Comparison of ENCODE assay signal across 13 mouse cellular contexts in genomic region chr12:38579191-38579817, GRCm38 (mm10).
DNase-seq lines count a peak whose midpoint lies in the region; ATAC-seq and TF ChIP-seq lines count a peak whose summit lies in the region.
"Had no signal": no experiment of that assay in that cellular context is flagged by ENCODE, and none has a peak within 500 bp of the region (broad histone marks: within the 10 kb centered on the region; RNA-seq: fewer than 3 reads in every experiment).

No protein-coding gene starts in this region.

- intact Hi-C loops in heart, adult 2 months (cut with DNase I) = no loop called here

- WGBS in heart, embryonic 10.5 days = 70% methylated on average over 5 of the region's 5 CpGs
- 43% methylated on average over 5 of the region's 5 CpGs for WGBS in heart, adult 2 months
- 23% methylated on average over 5 of the region's 5 CpGs for WGBS in midbrain, postnatal 0 days
- 51% methylated on average over 5 of the region's 5 CpGs for WGBS in midbrain, embryonic 11.5 days
- WGBS in forebrain, embryonic 14.5 days = 29% methylated on average over 5 of the region's 5 CpGs
- 55% methylated on average over 5 of the region's 5 CpGs for WGBS in intestine, embryonic 16.5 days

- no peak overlapping the region for H3K27ac ChIP-seq in heart, embryonic 10.5 days
- H3K27ac ChIP-seq in heart, adult 2 months = no peak overlapping the region
- no peak overlapping the region for H3K27ac ChIP-seq in midbrain, postnatal 0 days (ENCODE audit: low read depth, low read length)
- H3K27ac ChIP-seq in midbrain, embryonic 11.5 days (ENCODE audit: low read depth, low read length) = no peak overlapping the region
- no peak overlapping the region for H3K27ac ChIP-seq in forebrain, embryonic 14.5 days (ENCODE audit: low read depth, low read length)
- no peak overlapping the region for H3K27ac ChIP-seq in intestine, embryonic 16.5 days (ENCODE audit: low read length)
- H3K27ac ChIP-seq: heart, embryonic 13.5 days; hindbrain, embryonic 12.5 days; neural tube, embryonic 13.5 days had no signal

- H3K4me1 ChIP-seq in heart, embryonic 10.5 days = no peaks in the 10 kb centered on the region
- no peaks in the 10 kb centered on the region for H3K4me1 ChIP-seq in heart, adult 2 months (ENCODE audit: control insufficient read depth, insufficient read depth, low read length)
- no peaks in the 10 kb centered on the region for H3K4me1 ChIP-seq in midbrain, postnatal 0 days (ENCODE audit: insufficient read depth, low read length)
- H3K4me1 ChIP-seq in midbrain, embryonic 11.5 days (ENCODE audit: control insufficient read depth, insufficient read depth, low read length) = no peaks in the 10 kb centered on the region
- peaks cover 3% of the 10 kb centered on the region; the same call in 1 of the 2 replicates for H3K4me1 ChIP-seq in forebrain, embryonic 14.5 days (ENCODE audit: control insufficient read depth, insufficient read depth, low read length)
- no peaks in the 10 kb centered on the region for H3K4me1 ChIP-seq in intestine, embryonic 16.5 days (ENCODE audit: control insufficient read depth, insufficient read depth, low read length)
- H3K4me1 ChIP-seq: neural tube, embryonic 13.5 days had no signal

- no peak overlapping the region for H3K4me3 ChIP-seq in heart, embryonic 10.5 days
- no peak overlapping the region for H3K4me3 ChIP-seq in heart, adult 2 months
- no peak overlapping the region for H3K4me3 ChIP-seq in midbrain, postnatal 0 days (ENCODE audit: low read depth, low read length)
- no peak overlapping the region for H3K4me3 ChIP-seq in midbrain, embryonic 11.5 days (ENCODE audit: low read depth, low read length)
- H3K4me3 ChIP-seq in forebrain, embryonic 14.5 days (ENCODE audit: low read depth, low read length) = no peak overlapping the region
- no peak overlapping the region for H3K4me3 ChIP-seq in intestine, embryonic 16.5 days (ENCODE audit: low read length)
- H3K4me3 ChIP-seq: heart, embryonic 13.5 days; hindbrain, embryonic 12.5 days; neural tube, embryonic 13.5 days had no signal

- TF ChIP-seq POLR2A in heart, adult 2 months (IDR thresholded peaks at IDR 0.05; ENCODE audit: insufficient read depth, low read depth, low read length) = no peak

- no peak; the same call in 1 of the 2 replicates for ATAC-seq in midbrain, postnatal 0 days (ENCODE audit: low FRiP score)
- ATAC-seq in midbrain, embryonic 11.5 days (ENCODE audit: low FRiP score) = no peak
- peak; percentile 68 for ATAC-seq in forebrain, embryonic 14.5 days
- no peak for ATAC-seq in intestine, embryonic 16.5 days

- no peak for TF ChIP-seq CTCF in heart, adult 2 months (IDR thresholded peaks at IDR 0.05)
- TF ChIP-seq CTCF in midbrain, postnatal 0 days (IDR thresholded peaks at IDR 0.05) = no peak

- no peaks in the 10 kb centered on the region for H3K79me2 ChIP-seq in heart, adult 2 months (replicated peaks; ENCODE audit: control insufficient read depth, insufficient read depth, low read length)

- peak; percentile 59 for DNase-seq in heart, embryonic 10.5 days (ENCODE audit: low spot score)
- no peak for DNase-seq in heart, adult 2 months
- peak; percentile 59 for DNase-seq in midbrain, postnatal 0 days (ENCODE audit: low spot score)
- no peak for DNase-seq in midbrain, embryonic 11.5 days (ENCODE audit: low spot score, missing footprints)
- DNase-seq in forebrain, embryonic 14.5 days (ENCODE audit: low spot score) = peak; percentile 67
- DNase-seq in kidney, postnatal 14 days = no peak
- DNase-seq: kidney, adult 8-10 months had no signal

- no peak overlapping the region for H3K9ac ChIP-seq in heart, adult 2 months (ENCODE audit: low read depth, low read length)
- no peak overlapping the region for H3K9ac ChIP-seq in midbrain, postnatal 0 days (replicated peaks; ENCODE audit: low read length, poor library complexity, severe bottlenecking)
- H3K9ac ChIP-seq in midbrain, embryonic 11.5 days (ENCODE audit: low read length) = no peak overlapping the region
- H3K9ac ChIP-seq in forebrain, embryonic 14.5 days (ENCODE audit: low read length) = no peak overlapping the region
- no peak overlapping the region for H3K9ac ChIP-seq in intestine, embryonic 16.5 days (ENCODE audit: low read depth, low read length)
- H3K9ac ChIP-seq: heart, embryonic 13.5 days; hindbrain, embryonic 12.5 days; neural tube, embryonic 13.5 days had no signal

- no peaks in the 10 kb centered on the region for H3K36me3 ChIP-seq in heart, embryonic 10.5 days
- no peaks in the 10 kb centered on the region for H3K36me3 ChIP-seq in heart, adult 2 months (ENCODE audit: control insufficient read depth, insufficient read depth, low read length)
- no peaks in the 10 kb centered on the region for H3K36me3 ChIP-seq in midbrain, postnatal 0 days (ENCODE audit: insufficient read depth, low read length)
- no peaks in the 10 kb centered on the region for H3K36me3 ChIP-seq in midbrain, embryonic 11.5 days (ENCODE audit: control insufficient read depth, insufficient read depth, low read length)
- no peaks in the 10 kb centered on the region for H3K36me3 ChIP-seq in forebrain, embryonic 14.5 days (ENCODE audit: control insufficient read depth, insufficient read depth, low read length)
- H3K36me3 ChIP-seq in intestine, embryonic 16.5 days (ENCODE audit: control insufficient read depth, insufficient read depth, low read length) = no peaks in the 10 kb centered on the region
- H3K36me3 ChIP-seq: G1E; heart, embryonic 13.5 days; hindbrain, embryonic 12.5 days; neural tube, embryonic 13.5 days had no signal

- no peaks in the 10 kb centered on the region for H3K9me3 ChIP-seq in heart, embryonic 10.5 days
- no peaks in the 10 kb centered on the region for H3K9me3 ChIP-seq in midbrain, postnatal 0 days (ENCODE audit: low read length)
- no peaks in the 10 kb centered on the region for H3K9me3 ChIP-seq in midbrain, embryonic 11.5 days (ENCODE audit: control insufficient read depth, low read length)
- no peaks in the 10 kb centered on the region for H3K9me3 ChIP-seq in forebrain, embryonic 14.5 days (replicated peaks; ENCODE audit: control insufficient read depth, low read length)
- no peaks in the 10 kb centered on the region for H3K9me3 ChIP-seq in intestine, embryonic 16.5 days (ENCODE audit: control insufficient read depth, low read length)
- H3K9me3 ChIP-seq: G1E; heart, embryonic 13.5 days; hindbrain, embryonic 12.5 days; neural tube, embryonic 13.5 days had no signal

- no peak overlapping the region for H3K4me2 ChIP-seq in midbrain, postnatal 0 days (ENCODE audit: low read depth, low read length, poor library complexity, severe bottlenecking)
- no peak overlapping the region for H3K4me2 ChIP-seq in midbrain, embryonic 11.5 days
- H3K4me2 ChIP-seq in forebrain, embryonic 14.5 days (ENCODE audit: low read length) = no peak overlapping the region
- no peak overlapping the region for H3K4me2 ChIP-seq in intestine, embryonic 16.5 days (ENCODE audit: low read depth, low read length)
- H3K4me2 ChIP-seq: heart, embryonic 13.5 days; hindbrain, embryonic 12.5 days; liver, embryonic 11.5 days; neural tube, embryonic 13.5 days had no signal

- TF ChIP-seq EP300 in heart, adult 2 months (IDR thresholded peaks at IDR 0.05; ENCODE audit: insufficient read depth, low read depth, low read length) = no peak

- no peaks in the 10 kb centered on the region for H3K27me3 ChIP-seq in heart, embryonic 10.5 days (ENCODE audit: insufficient read depth, poor library complexity, severe bottlenecking)
- no peaks in the 10 kb centered on the region for H3K27me3 ChIP-seq in heart, adult 2 months (ENCODE audit: control insufficient read depth, insufficient read depth, low read length)
- no peaks in the 10 kb centered on the region for H3K27me3 ChIP-seq in midbrain, postnatal 0 days (ENCODE audit: insufficient read depth, low read length)
- no peaks in the 10 kb centered on the region for H3K27me3 ChIP-seq in midbrain, embryonic 11.5 days (ENCODE audit: control insufficient read depth, insufficient read depth, low read length)
- H3K27me3 ChIP-seq in forebrain, embryonic 14.5 days (replicated peaks; ENCODE audit: control insufficient read depth, insufficient read depth, low read length) = no peaks in the 10 kb centered on the region
- H3K27me3 ChIP-seq in intestine, embryonic 16.5 days (replicated peaks; ENCODE audit: control insufficient read depth, insufficient read depth, low read length) = no peaks in the 10 kb centered on the region
- H3K27me3 ChIP-seq: heart, embryonic 13.5 days; hindbrain, embryonic 12.5 days; neural tube, embryonic 13.5 days had no signal

Comparison
In these comparisons a context has a peak if more than half of its experiments do, and no peak if none do; other contexts are left out.
1. DNase-seq: peak in heart, embryonic 10.5 days (single experiment), midbrain, postnatal 0 days (single experiment) and forebrain, embryonic 14.5 days (single experiment); none in heart, adult 2 months (0 of 2), midbrain, embryonic 11.5 days (single experiment) and kidney, postnatal 14 days (single experiment).